Mouse (Mus musculus): ENCODE measurements around the gene Sdhc. TPM values are rescaled to one million over a fixed set of nuclear protein-coding genes. Genes with fewer than 3 reads are reported as not detected.

The Sdhc gene
- 291 and 322 TPM in 2 replicates for polyA plus RNA-seq (2014; fragmentation: Nextera tagmentation; extraction: Ambion mirVana)

- Histone ChIP-seq H3K27ac (ENCODE audit: low read depth, low read length) (peak within 1 kb of the TSS; percentile 63; the same call in 1 of the 2 replicates), H3K9me3 (ENCODE audit: control insufficient read depth, low read length) (no peaks in the 10 kb centered on the region), H3K4me1 (ENCODE audit: control insufficient read depth, insufficient read depth, low read length) (no peaks in the 10 kb centered on the region), H3K9ac (ENCODE audit: low read depth, low read length) (peak within 1 kb of the TSS; percentile 79), H3K4me3 (ENCODE audit: low read length) (peak within 1 kb of the TSS; percentile 80), H3K4me2 (replicated peaks; ENCODE audit: low read depth, low read length) (peak within 1 kb of the TSS; percentile 72), H3K27me3 (ENCODE audit: control insufficient read depth, insufficient read depth, low read length) (no peaks in the 10 kb centered on the region), H3K36me3 (ENCODE audit: control insufficient read depth, insufficient read depth, low read length) (peaks cover 4% of the 10 kb centered on the region; the same call in 1 of the 2 replicates)
- ATAC-seq (ENCODE audit: low FRiP score, low TSS enrichment) = peak; percentile 95
- WGBS = under 1% methylated on average over 32 of the region's 34 CpGs
Measured at GRCm38 (mm10) chr1:171149974-171150760, at the start of gene Sdhc, which contains the start of gene Mpz. Sdhc (minus strand) TSS chr1:171150603. Mpz (plus strand) TSS chr1:171150711.

- H3K36me3 ChIP-seq (ENCODE audit: control insufficient read depth, insufficient read depth, low read length) = no peaks in the 10 kb centered on the region
- no peak overlapping the region for H3K4me3 ChIP-seq (ENCODE audit: low read length)
- H3K27me3 ChIP-seq (ENCODE audit: control insufficient read depth, insufficient read depth, low read length) = peaks cover 33% of the 10 kb centered on the region
- no peaks in the 10 kb centered on the region for H3K9me3 ChIP-seq (ENCODE audit: control insufficient read depth, low read length)
- no peak overlapping the region for H3K27ac ChIP-seq (ENCODE audit: low read depth, low read length)
- no peak overlapping the region for H3K4me2 ChIP-seq (replicated peaks; ENCODE audit: low read depth, low read length)
- peaks cover 6% of the 10 kb centered on the region for H3K4me1 ChIP-seq (ENCODE audit: control insufficient read depth, insufficient read depth, low read length)
- no peak overlapping the region for H3K9ac ChIP-seq (ENCODE audit: low read depth, low read length)
- no peak for ATAC-seq (ENCODE audit: low FRiP score, low TSS enrichment)
- WGBS = 57% methylated on average over 1 of the region's 1 CpGs
Measured at GRCm38 (mm10) chr1:171199532-171199931, 49.1 kb upstream of the Sdhc start.

- Histone ChIP-seq H3K4me2 (replicated peaks; ENCODE audit: low read depth, low read length) (peak within 1 kb of the TSS; percentile 94), H3K36me3 (ENCODE audit: control insufficient read depth, insufficient read depth, low read length) (no peaks in the 10 kb centered on the region), H3K27me3 (ENCODE audit: control insufficient read depth, insufficient read depth, low read length) (peaks cover 50% of the 10 kb centered on the region), H3K4me1 (ENCODE audit: control insufficient read depth, insufficient read depth, low read length) (peaks cover 17% of the 10 kb centered on the region), H3K4me3 (ENCODE audit: low read length) (peak within 1 kb of the TSS; percentile 52), H3K9ac (ENCODE audit: low read depth, low read length) (peak within 1 kb of the TSS; percentile 47; the same call in 1 of the 2 replicates), H3K9me3 (ENCODE audit: control insufficient read depth, low read length) (no peaks in the 10 kb centered on the region), H3K27ac (ENCODE audit: low read depth, low read length) (no peak within 1 kb of the TSS)
- peak; percentile 82 for ATAC-seq (ENCODE audit: low FRiP score, low TSS enrichment)
- under 1% methylated on average over 33 of the region's 33 CpGs for WGBS
Measured at GRCm38 (mm10) chr1:171195887-171196397, 45.5 kb upstream of the Sdhc start, which contains the start of gene Pcp4l1. Pcp4l1 (minus strand) TSS chr1:171196268.

- H3K27me3 ChIP-seq (ENCODE audit: control insufficient read depth, insufficient read depth, low read length) = peaks cover 52% of the 10 kb centered on the region
- H3K36me3 ChIP-seq (ENCODE audit: control insufficient read depth, insufficient read depth, low read length) = no peaks in the 10 kb centered on the region
- no peak overlapping the region for H3K9ac ChIP-seq (ENCODE audit: low read depth, low read length)
- no peak overlapping the region for H3K27ac ChIP-seq (ENCODE audit: low read depth, low read length)
- 8% methylated on average over 20 of the region's 20 CpGs for WGBS
- H3K4me3 ChIP-seq (ENCODE audit: low read length) = peak overlapping the region; percentile 52
- ATAC-seq (ENCODE audit: low FRiP score, low TSS enrichment) = no peak
- no peaks in the 10 kb centered on the region for H3K9me3 ChIP-seq (ENCODE audit: control insufficient read depth, low read length)
- H3K4me1 ChIP-seq (ENCODE audit: control insufficient read depth, insufficient read depth, low read length) = peaks cover 17% of the 10 kb centered on the region
- peak overlapping the region; percentile 94 for H3K4me2 ChIP-seq (replicated peaks; ENCODE audit: low read depth, low read length)
Measured at GRCm38 (mm10) chr1:171195046-171195822, 44.8 kb upstream of the Sdhc start.

GRCm38 (mm10) chr1:171193911-171194830 is 43.8 kb upstream of the Sdhc start:
- Histone ChIP-seq H3K27me3 (ENCODE audit: control insufficient read depth, insufficient read depth, low read length) (peaks cover 52% of the 10 kb centered on the region), H3K36me3 (ENCODE audit: control insufficient read depth, insufficient read depth, low read length) (no peaks in the 10 kb centered on the region), H3K4me2 (replicated peaks; ENCODE audit: low read depth, low read length) (no peak overlapping the region), H3K4me1 (ENCODE audit: control insufficient read depth, insufficient read depth, low read length) (peaks cover 24% of the 10 kb centered on the region), H3K9ac (ENCODE audit: low read depth, low read length) (no peak overlapping the region), H3K4me3 (ENCODE audit: low read length) (no peak overlapping the region), H3K9me3 (ENCODE audit: control insufficient read depth, low read length) (no peaks in the 10 kb centered on the region), H3K27ac (ENCODE audit: low read depth, low read length) (no peak overlapping the region)
- WGBS = 32% methylated on average over 11 of the region's 11 CpGs
- ATAC-seq (ENCODE audit: low FRiP score, low TSS enrichment) = no peak

- H3K9me3 ChIP-seq (ENCODE audit: control insufficient read depth, low read length) = no peaks in the 10 kb centered on the region
- ATAC-seq (ENCODE audit: low FRiP score, low TSS enrichment) = no peak; the same call in 1 of the 2 replicates
- H3K9ac ChIP-seq (ENCODE audit: low read depth, low read length) = peak overlapping the region; percentile 31; the same call in 1 of the 2 replicates
- H3K36me3 ChIP-seq (ENCODE audit: control insufficient read depth, insufficient read depth, low read length) = no peaks in the 10 kb centered on the region
- H3K4me1 ChIP-seq (ENCODE audit: control insufficient read depth, insufficient read depth, low read length) = peaks cover 24% of the 10 kb centered on the region
- H3K4me2 ChIP-seq (replicated peaks; ENCODE audit: low read depth, low read length) = peak overlapping the region; percentile 45
- peaks cover 48% of the 10 kb centered on the region for H3K27me3 ChIP-seq (ENCODE audit: control insufficient read depth, insufficient read depth, low read length)
- WGBS = 4% methylated on average over 18 of the region's 18 CpGs
- H3K4me3 ChIP-seq (ENCODE audit: low read length) = peak overlapping the region; percentile 24
- no peak overlapping the region; the same call in 1 of the 2 replicates for H3K27ac ChIP-seq (ENCODE audit: low read depth, low read length)
Measured at GRCm38 (mm10) chr1:171193093-171193840, 42.9 kb upstream of the Sdhc start.

GRCm38 (mm10) chr1:171192283-171192682 is 41.9 kb upstream of the Sdhc start:
- Histone ChIP-seq H3K4me1 (ENCODE audit: control insufficient read depth, insufficient read depth, low read length) (peaks cover 24% of the 10 kb centered on the region), H3K9ac (ENCODE audit: low read depth, low read length) (no peak overlapping the region), H3K4me3 (ENCODE audit: low read length) (no peak overlapping the region), H3K36me3 (ENCODE audit: control insufficient read depth, insufficient read depth, low read length) (no peaks in the 10 kb centered on the region), H3K27ac (ENCODE audit: low read depth, low read length) (no peak overlapping the region), H3K9me3 (ENCODE audit: control insufficient read depth, low read length) (no peaks in the 10 kb centered on the region), H3K27me3 (ENCODE audit: control insufficient read depth, insufficient read depth, low read length) (peaks cover 44% of the 10 kb centered on the region), H3K4me2 (replicated peaks; ENCODE audit: low read depth, low read length) (peak overlapping the region; percentile 45)
- ATAC-seq (ENCODE audit: low FRiP score, low TSS enrichment) = no peak
- WGBS = 43% methylated on average over 10 of the region's 10 CpGs
